Mouse (Mus musculus) midbrain, embryonic 10.5 days (tissue): ENCODE data around the gene B230104I21Rik. TPM values are rescaled to one million over a fixed set of nuclear protein-coding genes. Genes with fewer than 3 reads are reported as not detected.
A peak's percentile ranks its signal among the peaks of the same experiment; 100 is the strongest.

ENCODE experiments used
- DNase-seq: peaks from one replicate; pipeline ENCODE4 v3.0.0-alpha.2; 2017; ENCODE audit warnings: low spot score
- H3K27ac ChIP-seq: fragments of 300-500 bp; sonication (generic); replicated peaks from 2 replicates; pipeline ENCODE4 v1.5.1; 2016; ENCODE audit warnings: mild to moderate bottlenecking
- H3K27me3 ChIP-seq: fragments of 300-500 bp; sonication (generic); 2 replicates; pipeline ENCODE4 v1.6.1; 2016; ENCODE audit warnings: low read depth, mild to moderate bottlenecking; ENCODE audit not compliant: poor library complexity, severe bottlenecking
- H3K36me3 ChIP-seq: fragments of 300-500 bp; sonication (generic); 2 replicates; pipeline ENCODE4 v1.6.1; 2016; ENCODE audit warnings: mild to moderate bottlenecking, moderate library complexity
- H3K4me1 ChIP-seq: fragments of 300-500 bp; sonication (generic); 2 replicates; pipeline ENCODE4 v1.6.1; 2016
- H3K4me3 ChIP-seq: fragments of 300-500 bp; sonication (generic); 2 replicates; pipeline ENCODE4 v1.5.1; 2016; ENCODE audit warnings: mild to moderate bottlenecking, moderate library complexity
- H3K9me3 ChIP-seq: fragments of 300-500 bp; sonication (generic); replicated peaks from 2 replicates; pipeline ENCODE4 v1.6.1; 2016; ENCODE audit warnings: mild to moderate bottlenecking
- WGBS: fragments of 180-500 bp; shearing (Covaris S2); methylation state at CpG from one replicate; pipeline ENCODE4 v1.1.7; 2016; 5-methylcytosine and 5-hydroxymethylcytosine counted together
- polyA plus RNA-seq: library from polyadenylated mRNA; unstranded; fragments of >200 nt; fragmentation: Nextera tagmentation; extraction: Ambion mirVana; gene quantifications from 2 replicates; pipeline ENCODE4 v1.2.1, GENCODE M21; 2016

B230104I21Rik gene
- polyA plus RNA-seq, 1 experiment from 2014 or later = not detected

DNA sequence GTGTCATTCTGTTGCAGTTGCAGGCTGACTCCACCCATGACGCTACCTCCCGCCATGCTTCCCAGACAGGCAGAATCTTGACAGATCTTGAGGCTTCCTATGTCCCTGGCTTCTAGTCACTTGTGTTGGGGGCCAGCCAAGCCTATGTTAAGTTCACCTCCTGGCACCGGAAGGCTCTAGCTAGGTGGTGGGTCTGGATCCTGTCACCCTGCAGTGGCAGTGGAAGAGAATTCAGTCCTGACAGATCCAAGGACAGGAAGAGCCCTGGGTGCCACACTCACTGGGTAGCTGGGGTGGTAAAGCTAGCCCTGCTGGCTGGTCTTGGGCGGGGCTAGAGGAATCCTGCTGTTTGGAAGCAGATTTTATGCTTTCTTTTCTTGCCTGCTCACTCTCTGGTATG, 10.5 kb upstream of the B230104I21Rik start:
- Histone ChIP-seq H3K27me3 (peaks cover 48% of the 10 kb centered on the region), H3K4me1 (peaks cover 19% of the 10 kb centered on the region), H3K27ac (no peak overlapping the region), H3K4me3 (no peak overlapping the region), H3K36me3 (peaks cover 7% of the 10 kb centered on the region; the same call in 1 of the 2 replicates), H3K9me3 (no peaks in the 10 kb centered on the region)
- DNase-seq = no peak
- WGBS = 63% methylated on average over 4 of the region's 4 CpGs

DNA sequence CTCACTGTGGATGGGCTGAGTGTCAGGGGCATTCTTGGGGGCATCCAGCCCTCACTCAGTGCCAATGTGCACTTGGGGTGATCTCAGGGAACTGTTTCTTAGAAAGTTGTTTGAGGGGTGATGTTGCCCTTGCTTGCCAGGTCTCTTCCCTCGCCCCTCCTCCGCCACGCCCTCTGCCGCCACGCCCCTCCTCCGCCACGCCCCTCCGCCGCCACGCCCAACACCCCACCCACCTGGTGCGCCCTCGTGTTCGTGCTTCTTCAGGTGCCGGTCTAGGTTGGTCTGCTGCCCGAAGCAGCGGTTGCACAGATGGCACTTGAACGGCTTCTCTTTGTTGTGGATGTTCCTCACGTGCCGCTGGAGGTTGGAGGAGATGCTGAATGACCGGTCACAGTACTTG, 7.5 kb upstream of the B230104I21Rik start:
- H3K27me3 ChIP-seq = peaks cover 64% of the 10 kb centered on the region
- no peaks in the 10 kb centered on the region; the same call in 1 of the 2 replicates for H3K36me3 ChIP-seq
- DNase-seq = no peak
- WGBS = 6% methylated on average over 18 of the region's 20 CpGs
- peaks cover 36% of the 10 kb centered on the region for H3K4me1 ChIP-seq
- peak overlapping the region; percentile 21; the same call in 1 of the 2 replicates for H3K4me3 ChIP-seq
- H3K27ac ChIP-seq = no peak overlapping the region
- H3K9me3 ChIP-seq = no peaks in the 10 kb centered on the region

DNA sequence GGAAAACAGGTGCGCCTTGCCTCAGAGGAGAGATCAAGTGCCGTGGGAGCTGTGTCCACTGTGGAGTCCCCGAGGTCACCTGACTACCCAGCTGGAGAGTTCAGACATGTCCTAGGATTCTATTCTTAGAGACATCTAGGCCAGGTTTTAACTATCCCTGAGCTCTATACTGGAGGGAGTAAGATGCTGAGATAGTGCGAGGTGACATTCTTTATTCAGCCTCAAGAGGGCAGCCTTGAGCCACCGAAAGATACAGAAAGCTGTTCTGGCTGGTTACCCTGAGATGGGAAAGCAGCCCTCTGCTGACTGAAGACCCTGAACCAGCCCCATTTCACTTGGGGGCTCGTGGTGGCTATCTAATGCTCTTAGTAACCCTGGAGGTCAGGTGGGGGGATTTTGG, 7.1 kb upstream of the B230104I21Rik start:
- Histone ChIP-seq H3K27me3 (peaks cover 68% of the 10 kb centered on the region), H3K9me3 (no peaks in the 10 kb centered on the region), H3K27ac (peak overlapping the region; percentile 30; the same call in 1 of the 2 replicates), H3K4me3 (peak overlapping the region; percentile 21; the same call in 1 of the 2 replicates), H3K36me3 (no peaks in the 10 kb centered on the region), H3K4me1 (peaks cover 40% of the 10 kb centered on the region)
- peak; percentile 81 for DNase-seq
- 5% methylated on average over 6 of the region's 6 CpGs for WGBS

DNA sequence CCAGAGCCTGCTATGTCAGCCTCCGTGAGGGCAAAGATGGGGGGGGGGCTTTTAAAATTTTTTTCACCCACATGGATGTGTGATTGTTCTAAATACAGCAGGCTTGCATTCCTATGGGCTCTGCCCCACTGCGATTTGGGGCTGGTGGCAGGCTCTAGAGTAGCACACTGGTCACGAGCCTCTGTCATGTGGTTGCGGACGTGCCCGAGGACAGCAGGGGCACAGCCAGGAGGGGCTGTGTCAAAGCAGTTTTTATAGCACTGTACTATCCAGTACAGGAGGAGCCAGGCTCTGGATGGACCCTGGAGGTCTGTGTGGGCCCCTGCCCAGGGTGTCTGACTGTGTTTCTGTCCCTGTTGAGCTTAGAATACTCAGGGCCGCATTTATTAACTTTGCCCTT, 5.9 kb upstream of the B230104I21Rik start:
- Histone ChIP-seq H3K36me3 (no peaks in the 10 kb centered on the region), H3K4me3 (no peak overlapping the region), H3K27ac (no peak overlapping the region), H3K27me3 (peaks cover 80% of the 10 kb centered on the region), H3K9me3 (no peaks in the 10 kb centered on the region), H3K4me1 (peaks cover 49% of the 10 kb centered on the region)
- 89% methylated on average over 7 of the region's 7 CpGs for WGBS
- DNase-seq = no peak

- WGBS = 58% methylated on average over 12 of the region's 12 CpGs
- Histone ChIP-seq H3K27me3 (peaks cover 86% of the 10 kb centered on the region), H3K27ac (peak overlapping the region; percentile 38), H3K4me3 (no peak overlapping the region), H3K36me3 (no peaks in the 10 kb centered on the region), H3K4me1 (peaks cover 57% of the 10 kb centered on the region), H3K9me3 (no peaks in the 10 kb centered on the region)
- no peak for DNase-seq
Measured at GRCm38 (mm10) chr4:154331271-154331670, 4.7 kb upstream of the B230104I21Rik start.

DNA sequence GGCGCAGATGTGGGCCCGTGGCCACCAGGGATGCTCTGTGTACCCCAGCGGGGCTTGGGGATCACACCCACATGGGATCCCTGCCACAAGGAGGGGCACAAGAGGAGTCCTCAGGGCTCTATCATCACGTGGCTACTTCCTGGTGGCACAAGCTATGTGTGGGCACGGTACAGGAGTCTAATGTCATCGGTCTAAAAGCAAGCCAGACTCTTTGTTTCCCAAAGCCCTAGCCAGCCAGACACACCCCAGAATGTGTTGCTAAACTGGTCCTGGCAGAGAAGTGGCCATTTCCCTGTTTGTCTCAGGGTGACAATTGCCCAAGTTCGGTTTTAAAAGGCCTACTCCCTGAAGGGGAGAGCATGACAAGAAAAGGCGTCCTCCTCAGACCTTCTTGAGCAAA, 2.6 kb upstream of the B230104I21Rik start:
- Histone ChIP-seq H3K27ac (no peak overlapping the region), H3K36me3 (no peaks in the 10 kb centered on the region), H3K9me3 (no peaks in the 10 kb centered on the region), H3K4me1 (peaks cover 71% of the 10 kb centered on the region), H3K27me3 (peaks cover 89% of the 10 kb centered on the region), H3K4me3 (no peak overlapping the region)
- no peak for DNase-seq
- WGBS = 83% methylated on average over 8 of the region's 8 CpGs

DNA sequence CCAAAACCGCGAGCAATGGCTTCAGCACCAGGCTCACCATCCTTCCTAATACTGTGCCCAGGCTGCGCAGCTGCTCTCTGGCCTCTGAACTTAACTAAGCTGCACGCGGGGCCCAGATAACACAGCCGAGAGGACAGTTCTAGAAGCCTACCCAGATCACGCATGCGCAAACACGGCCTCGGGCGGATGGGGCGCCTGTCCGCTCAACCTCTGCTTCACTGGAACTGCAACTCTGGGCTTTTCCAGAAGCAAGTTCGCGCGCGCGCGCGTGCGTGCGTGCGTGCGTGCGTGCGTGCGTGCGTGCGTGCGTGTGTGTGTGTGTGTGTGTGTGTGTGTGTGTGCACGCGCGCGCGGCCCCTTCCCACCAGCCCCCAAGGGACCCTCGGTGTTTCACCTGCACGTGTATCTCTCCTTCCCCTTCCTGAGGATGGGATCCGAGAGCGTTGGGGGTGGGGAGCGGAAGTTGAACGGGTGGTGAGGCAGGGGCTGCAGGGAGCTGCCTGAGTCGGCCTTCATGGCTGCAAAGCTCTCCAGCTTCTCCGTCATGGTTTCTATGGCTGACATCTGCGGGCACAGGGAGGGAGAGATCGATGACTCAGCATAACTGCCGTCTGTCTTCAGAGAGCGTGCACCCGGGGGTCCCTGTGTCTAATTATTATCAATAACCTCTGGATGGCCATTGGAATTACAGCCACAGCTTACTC, 1.1 kb upstream of the B230104I21Rik start:
- Histone ChIP-seq H3K36me3 (no peaks in the 10 kb centered on the region), H3K9me3 (no peaks in the 10 kb centered on the region), H3K27me3 (peaks cover 90% of the 10 kb centered on the region), H3K4me1 (peaks cover 62% of the 10 kb centered on the region), H3K4me3 (peak overlapping the region; percentile 36), H3K27ac (peak overlapping the region; percentile 53)
- peak; percentile 59 for DNase-seq
- 73% methylated on average over 48 of the region's 48 CpGs for WGBS

DNA sequence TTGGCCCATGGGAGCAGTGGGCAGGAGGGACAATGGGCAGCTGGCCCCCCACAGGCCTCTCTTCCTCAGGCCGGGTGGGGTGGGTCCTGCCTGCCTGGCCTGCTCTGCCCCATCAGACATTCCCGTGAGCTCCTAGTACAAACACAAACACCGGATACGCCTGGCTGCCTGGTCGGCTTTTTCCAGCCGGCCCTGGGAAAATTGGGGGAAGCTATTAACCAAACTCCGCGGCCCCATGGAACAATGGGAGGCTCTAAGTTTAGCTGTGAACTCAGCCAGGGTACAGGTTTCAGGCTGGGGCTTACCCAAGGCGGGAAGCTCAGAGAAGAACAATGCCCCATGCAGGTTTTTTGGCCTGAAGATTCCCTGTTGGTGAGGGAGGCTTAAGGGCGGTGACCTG, 723 bp downstream of the B230104I21Rik start:
- no peak overlapping the region for H3K4me3 ChIP-seq
- DNase-seq = peak; percentile 52
- no peaks in the 10 kb centered on the region for H3K9me3 ChIP-seq
- H3K4me1 ChIP-seq = peaks cover 45% of the 10 kb centered on the region
- peaks cover 86% of the 10 kb centered on the region for H3K27me3 ChIP-seq
- H3K36me3 ChIP-seq = peaks cover 14% of the 10 kb centered on the region
- 6% methylated on average over 10 of the region's 10 CpGs for WGBS
- H3K27ac ChIP-seq = peak overlapping the region; percentile 81

GRCm38 (mm10) chr4:154346731-154347522, 11.0 kb downstream of the B230104I21Rik start:
- no peak for DNase-seq
- Histone ChIP-seq H3K4me3 (no peak overlapping the region), H3K9me3 (no peaks in the 10 kb centered on the region; the same call in 1 of the 2 replicates), H3K27ac (peak overlapping the region; percentile 57), H3K36me3 (peaks cover 14% of the 10 kb centered on the region), H3K4me1 (peaks cover 22% of the 10 kb centered on the region), H3K27me3 (peaks cover 32% of the 10 kb centered on the region)
- WGBS = 53% methylated on average over 19 of the region's 19 CpGs

- peaks cover 26% of the 10 kb centered on the region for H3K4me1 ChIP-seq
- H3K9me3 ChIP-seq = no peaks in the 10 kb centered on the region
- no peak overlapping the region for H3K4me3 ChIP-seq
- peaks cover 4% of the 10 kb centered on the region; the same call in 1 of the 2 replicates for H3K36me3 ChIP-seq
- 76% methylated on average over 11 of the region's 11 CpGs for WGBS
- peak overlapping the region; percentile 57; the same call in 1 of the 2 replicates for H3K27ac ChIP-seq
- no peak for DNase-seq
- peaks cover 37% of the 10 kb centered on the region for H3K27me3 ChIP-seq
Measured at GRCm38 (mm10) chr4:154348197-154348786, 12.4 kb downstream of the B230104I21Rik start.

GRCm38 (mm10) chr4:154352246-154352645, 16.3 kb downstream of the B230104I21Rik start:
- H3K36me3 ChIP-seq = peaks cover 3% of the 10 kb centered on the region; the same call in 1 of the 2 replicates
- no peak for DNase-seq
- WGBS = 72% methylated on average over 13 of the region's 13 CpGs

GRCm38 (mm10) chr4:154355408-154355807, 19.5 kb downstream of the B230104I21Rik start:
- H3K36me3 ChIP-seq = peaks cover 3% of the 10 kb centered on the region; the same call in 1 of the 2 replicates
- WGBS = 96% methylated on average over 5 of the region's 5 CpGs

More at GRCm38 (mm10) chr4:154352246-154352645, 16.3 kb downstream of the B230104I21Rik start:
- Histone ChIP-seq H3K4me1 (peaks cover 18% of the 10 kb centered on the region), H3K27ac (no peak overlapping the region), H3K4me3 (no peak overlapping the region), H3K27me3 (peaks cover 28% of the 10 kb centered on the region), H3K9me3 (no peaks in the 10 kb centered on the region)

More at GRCm38 (mm10) chr4:154355408-154355807, 19.5 kb downstream of the B230104I21Rik start:
- no peak overlapping the region for H3K27ac ChIP-seq
- no peak for DNase-seq
- no peak overlapping the region for H3K4me3 ChIP-seq
- H3K27me3 ChIP-seq = peaks cover 50% of the 10 kb centered on the region
- H3K9me3 ChIP-seq = no peaks in the 10 kb centered on the region
- peaks cover 24% of the 10 kb centered on the region for H3K4me1 ChIP-seq
